Mouse (Mus musculus) heart, postnatal 0 days (tissue): ENCODE measurements around the gene Bzw2. TPM values are rescaled to one million over a fixed set of nuclear protein-coding genes. Genes with fewer than 3 reads are reported as not detected.
"Not testable (repeated sequence)": the region's sequence is repeated elsewhere in the genome, so short reads cannot be mapped to it uniquely, and the experiment has no call there.

Experiments
- ATAC-seq: fragments of 200-750 bp; cut with Nextera tagmentation; 2 replicates; pipeline ENCODE4 v1.8.0; 2017; ENCODE audit warnings: low read depth, moderate number of reproducible peaks, moderate library complexity; ENCODE audit not compliant: insufficient read depth
- DNase-seq: peaks from one replicate; pipeline ENCODE4 v3.0.0-alpha.2; 2016; ENCODE audit warnings: low spot score
- H3K27ac ChIP-seq: fragments of 300-500 bp; sonication (generic); 2 replicates; pipeline ENCODE4 v1.5.1; 2014; ENCODE audit warnings: low read depth, mild to moderate bottlenecking
- H3K27me3 ChIP-seq: fragments of 300-500 bp; sonication (generic); 2 replicates; pipeline ENCODE4 v1.6.1; 2014; ENCODE audit warnings: low read length, mixed read lengths; ENCODE audit not compliant: control insufficient read depth, insufficient read depth
- H3K36me3 ChIP-seq: fragments of 300-500 bp; sonication (generic); replicated peaks from 2 replicates; pipeline ENCODE4 v1.6.1; 2014; ENCODE audit warnings: low read length, mixed read lengths; ENCODE audit not compliant: control insufficient read depth, insufficient read depth
- H3K4me1 ChIP-seq: fragments of 300-500 bp; sonication (generic); 2 replicates; pipeline ENCODE4 v1.6.1; 2014; ENCODE audit warnings: antibody characterized with exemption; ENCODE audit not compliant: control insufficient read depth, insufficient read depth
- H3K4me2 ChIP-seq: fragments of 300-500 bp; sonication (generic); 2 replicates; pipeline ENCODE4 v1.6.1; 2014; ENCODE audit warnings: low read depth, mild to moderate bottlenecking, low read length, moderate library complexity
- H3K4me3 ChIP-seq: fragments of 300-500 bp; sonication (generic); 2 replicates; pipeline ENCODE4 v1.5.1; 2014; ENCODE audit warnings: low read depth, low read length
- H3K9ac ChIP-seq: fragments of 300-500 bp; sonication (generic); replicated peaks from 2 replicates; pipeline ENCODE4 v1.6.1; 2014; ENCODE audit warnings: low read depth, low read length, mixed read lengths
- H3K9me3 ChIP-seq: fragments of 300-500 bp; sonication (generic); replicated peaks from 2 replicates; pipeline ENCODE4 v1.6.1; 2016; ENCODE audit warnings: low read length; ENCODE audit not compliant: control insufficient read depth
- CTCF ChIP-seq: IDR thresholded peaks from 2 replicates; pipeline ENCODE4 v1.5.1; 2016; ENCODE audit warnings: antibody characterized with exemption, control low read depth, low read depth
- EP300 ChIP-seq: IDR thresholded peaks from 2 replicates; pipeline ENCODE4 v1.6.1; 2016; ENCODE audit warnings: antibody characterized with exemption, low read depth
- WGBS: fragments of 180-500 bp; shearing (Covaris S2); extraction: QIAGEN DNeasy Blood & Tissue Kit; methylation state at CpG from one replicate; pipeline ENCODE4 v1.1.7; 2014; 5-methylcytosine and 5-hydroxymethylcytosine counted together
- polyA plus RNA-seq: library from polyadenylated mRNA; unstranded; fragments of >200 nt; fragmentation: Nextera tagmentation; extraction: Ambion mirVana; gene quantifications from 2 replicates; pipeline ENCODE4 v1.2.1, GENCODE M21; 2015
- total RNA-seq: library from RNA; depleted of rRNA; stranded (reverse); fragments of >200 nt; gene quantifications from 2 replicates; pipeline ENCODE4 v1.2.3, GENCODE M21; 2014; ENCODE audit warnings: low replicate concordance; rRNA removed

Bzw2 gene
- 147 and 151 TPM in 2 replicates for total RNA-seq
- 189 and 203 TPM in 2 replicates for polyA plus RNA-seq

- Histone ChIP-seq H3K9me3 (no peaks in the 10 kb centered on the region), H3K4me3 (peak within 1 kb of the TSS; percentile 99), H3K4me2 (peak within 1 kb of the TSS; percentile 80), H3K36me3 (0 out of 2 replicates have a peak, but pooled peaks cover 4% of the 10 kb centered on the region), H3K4me1 (peaks cover 32% of the 10 kb centered on the region), H3K27me3 (no peaks in the 10 kb centered on the region), H3K9ac (peak within 1 kb of the TSS; percentile 95), H3K27ac (peak within 1 kb of the TSS; percentile 94)
- TF ChIP-seq EP300 (no peak; the same call in 1 of the 2 replicates), CTCF (no peak)
- ATAC-seq (peak; percentile 37), DNase-seq (peak; percentile 73)
- 2% methylated on average over 26 of the region's 26 CpGs for WGBS
Observed at GRCm38 (mm10) chr12:36157638-36158308, at the start of gene Bzw2. TSS of gene Bzw2 (minus strand) at chr12:36158080.

- no peak overlapping the region for H3K4me3 ChIP-seq
- H3K9me3 ChIP-seq: no peaks in the 10 kb centered on the region
- no peaks in the 10 kb centered on the region for H3K36me3 ChIP-seq
- DNase-seq (peak; percentile 82), ATAC-seq (peak; percentile 86)
- no peak overlapping the region for H3K9ac ChIP-seq
- 40% methylated on average over 9 of the region's 9 CpGs for WGBS
- no peaks in the 10 kb centered on the region for H3K4me1 ChIP-seq
- H3K27ac ChIP-seq: no peak overlapping the region
- H3K27me3 ChIP-seq: no peaks in the 10 kb centered on the region
- H3K4me2 ChIP-seq: peak overlapping the region; percentile 36; the same call in 1 of the 2 replicates
- no peak for TF ChIP-seq EP300
- no peak for TF ChIP-seq CTCF
Observed at GRCm38 (mm10) chr12:36207072-36207799, 49.4 kb upstream of the Bzw2 start.

- not testable (repeated sequence) for H3K4me1 ChIP-seq, H3K27me3 ChIP-seq, H3K9ac ChIP-seq, H3K36me3 ChIP-seq, ATAC-seq, H3K4me2 ChIP-seq, H3K27ac ChIP-seq, H3K4me3 ChIP-seq, H3K9me3 ChIP-seq, DNase-seq
- WGBS: 57% methylated on average over 5 of the region's 5 CpGs
Observed at GRCm38 (mm10) chr12:36205579-36206119, 47.8 kb upstream of the Bzw2 start.

- ATAC-seq (no peak), DNase-seq (no peak)
- no peak overlapping the region for H3K9ac ChIP-seq
- 85% methylated on average over 7 of the region's 7 CpGs for whole genome bisulfite sequencing
- peaks cover 71% of the 10 kb centered on the region for H3K36me3 ChIP-seq
- no peaks in the 10 kb centered on the region for H3K4me1 ChIP-seq
- H3K4me2 ChIP-seq: no peak overlapping the region
- H3K9me3 ChIP-seq: peaks cover 7% of the 10 kb centered on the region; the same call in 1 of the 2 replicates
- no peaks in the 10 kb centered on the region for H3K27me3 ChIP-seq
- H3K4me3 ChIP-seq: no peak overlapping the region
- peak; percentile 12; the same call in 1 of the 2 replicates for TF ChIP-seq CTCF
- no peak for TF ChIP-seq EP300
- H3K27ac ChIP-seq: no peak overlapping the region
Observed at GRCm38 (mm10) chr12:36194976-36195375, 37.1 kb upstream of the Bzw2 start.

- H3K4me2 ChIP-seq: no peak overlapping the region
- no peaks in the 10 kb centered on the region for H3K4me1 ChIP-seq
- no peaks in the 10 kb centered on the region for H3K9me3 ChIP-seq
- 86% methylated on average over 5 of the region's 5 CpGs for WGBS
- H3K9ac ChIP-seq: no peak overlapping the region
- H3K36me3 ChIP-seq: peaks cover 78% of the 10 kb centered on the region
- no peak for TF ChIP-seq CTCF
- TF ChIP-seq EP300: no peak
- no peak overlapping the region for H3K4me3 ChIP-seq
- no peak overlapping the region for H3K27ac ChIP-seq
- DNase-seq (no peak), ATAC-seq (no peak)
- no peaks in the 10 kb centered on the region for H3K27me3 ChIP-seq
Observed at GRCm38 (mm10) chr12:36190343-36190742, 32.5 kb upstream of the Bzw2 start.
